Mouse (Mus musculus) myocyte (in vitro differentiated cells): ENCODE data around the gene Fam57a.

Experiments used
- E2F4 ChIP-seq: IDR thresholded peaks from one replicate; pipeline ENCODE4 v1.6.1; 2011; ENCODE audit warnings: mild to moderate bottlenecking, control low read depth, moderate library complexity; ENCODE audit not compliant: insufficient read depth
- MAX ChIP-seq: IDR thresholded peaks from one replicate; pipeline ENCODE4 v1.6.1; 2011; ENCODE audit warnings: low read depth, mild to moderate bottlenecking, control low read depth
- MYOG ChIP-seq, 3 experiments: IDR thresholded peaks; one replicate each; pipeline ENCODE4 v1.6.1; 2011; ENCODE audit warnings: control low read depth in 2 of 3, low read depth in 2 of 3, mild to moderate bottlenecking in 2 of 3; ENCODE audit not compliant: insufficient read length in 2 of 3, control insufficient read depth in 1 of 3, insufficient read depth in 1 of 3
- POLR2A ChIP-seq: IDR thresholded peaks from one replicate; pipeline ENCODE4 v1.6.1; 2011; ENCODE audit warnings: low read depth, mild to moderate bottlenecking, control low read depth, moderate library complexity; ENCODE audit not compliant: insufficient read length
- SRF ChIP-seq: IDR thresholded peaks from one replicate; pipeline ENCODE4 v1.6.1; 2011; ENCODE audit warnings: low read depth; ENCODE audit not compliant: control insufficient read depth, insufficient read length
- TCF12 ChIP-seq: IDR thresholded peaks from one replicate; pipeline ENCODE4 v1.6.1; 2011; ENCODE audit warnings: mild to moderate bottlenecking, control low read depth; ENCODE audit not compliant: poor library complexity, insufficient read depth, severe bottlenecking
- USF1 ChIP-seq: IDR thresholded peaks from one replicate; pipeline ENCODE4 v1.6.1; 2011; ENCODE audit warnings: low read depth, mild to moderate bottlenecking, control low read depth, moderate library complexity

DNA sequence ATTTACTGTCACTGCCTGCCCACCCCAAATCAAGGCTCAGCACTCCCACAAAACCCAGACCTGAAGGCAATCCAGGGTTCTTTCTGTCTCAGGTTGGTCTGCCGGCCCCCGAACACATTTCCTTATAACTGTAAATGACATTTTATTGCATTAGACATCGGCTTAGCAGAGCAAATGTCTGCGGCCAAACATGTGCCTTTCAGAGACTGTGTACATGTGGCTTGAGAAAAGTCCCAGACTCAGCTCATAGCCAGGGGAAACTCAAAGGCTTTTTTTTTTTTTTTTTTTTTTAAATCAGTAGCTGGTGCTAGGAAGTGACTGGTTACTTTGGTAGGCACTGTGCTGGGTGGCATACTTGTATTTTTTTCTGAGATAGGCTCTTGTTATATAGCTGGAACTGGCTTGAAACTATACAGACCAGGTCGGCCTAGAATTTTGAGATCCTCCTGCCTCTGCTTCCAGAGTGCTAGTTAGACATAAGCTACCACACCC is 36.6 kb downstream of the Fam57a start:
- TF ChIP-seq USF1: no peak
- TF ChIP-seq TCF12: no peak
- no peak for TF ChIP-seq POLR2A
- no peak for TF ChIP-seq E2F4
- TF ChIP-seq MAX: no peak
- no peak for TF ChIP-seq MYOG (IDR thresholded peaks at IDR 0.05; ENCODE audit: control insufficient read depth in 1 of 3, insufficient read depth in 1 of 3, insufficient read length in 2 of 3, low read depth in 2 of 3)
- no peak for TF ChIP-seq SRF
